Mouse (Mus musculus) retina, postnatal 7 days (tissue): ENCODE results near the gene Poln.

ENCODE experiments used
- DNase-seq: peaks from one replicate; pipeline ENCODE4 v3.0.0-alpha.2; 2012; ENCODE audit warnings: low read depth, low spot score

Poln gene

GRCm38 (mm10) chr5:34186961-34187391, 17.7 kb upstream of the Poln start:
- DNase-seq = no peak

DNA sequence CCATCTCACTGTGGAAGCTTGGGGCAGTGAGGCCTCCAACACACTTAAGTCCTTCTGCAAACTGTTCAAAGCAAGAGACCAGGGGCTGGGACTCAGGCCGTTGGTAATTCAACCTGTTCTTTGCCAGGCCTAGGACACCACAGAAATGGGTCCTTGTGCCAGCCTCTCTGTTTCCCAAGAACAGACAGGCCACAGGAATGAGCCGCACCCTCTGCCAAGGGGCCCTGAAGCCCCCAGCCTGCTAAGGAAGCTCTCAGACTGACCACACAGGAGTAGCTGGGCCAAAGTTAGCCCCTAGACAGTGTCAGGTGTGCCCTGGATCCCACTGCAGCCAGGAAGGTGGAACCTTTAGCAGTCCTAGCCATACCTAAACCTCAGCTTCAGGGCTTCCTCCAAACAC, 17.1 kb upstream of the Poln start:
- no peak for DNase-seq

DNA sequence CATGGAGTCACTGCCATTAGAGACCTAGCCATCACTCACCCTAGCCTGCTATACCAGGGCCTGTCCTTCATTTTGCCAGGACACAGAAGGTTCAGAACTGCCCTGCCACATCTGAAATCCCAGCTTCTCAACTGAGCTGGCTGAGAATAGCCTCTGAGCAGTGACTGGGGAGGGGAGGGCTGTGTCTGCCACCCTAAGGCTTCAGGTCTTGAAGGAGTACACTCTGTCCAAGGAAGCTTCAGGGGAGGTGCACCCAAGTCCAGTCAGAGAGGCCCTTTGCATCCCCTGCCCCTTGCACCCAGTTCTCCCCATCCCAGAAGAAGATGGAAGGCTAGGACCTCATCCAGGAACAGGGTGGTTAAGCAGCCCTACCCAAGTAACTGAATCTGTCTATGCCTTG, 16.5 kb upstream of the Poln start:
- no peak for DNase-seq

- DNase-seq = no peak
Observed at GRCm38 (mm10) chr5:34185051-34185580, 15.9 kb upstream of the Poln start.

DNA sequence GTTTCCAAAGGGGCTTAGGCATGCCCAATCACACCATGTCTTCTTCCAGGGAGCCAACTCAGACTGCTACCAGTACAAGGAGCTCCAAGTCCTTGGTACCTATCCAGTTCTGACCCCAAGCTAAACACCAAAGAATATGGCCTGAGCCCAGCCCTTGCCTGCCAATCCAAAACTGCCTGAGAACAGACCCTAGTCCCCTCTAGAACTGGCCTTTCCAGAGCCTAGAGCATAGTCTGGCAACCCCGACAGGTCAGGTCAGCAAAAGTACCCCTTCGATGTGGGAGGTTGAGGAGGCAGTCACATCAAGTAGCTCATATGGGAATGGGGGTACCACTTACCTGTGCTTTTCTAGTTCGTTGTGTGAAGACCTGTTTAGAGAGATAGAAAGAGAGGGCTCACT, 14.7 kb upstream of the Poln start:
- DNase-seq = no peak

GRCm38 (mm10) chr5:34183156-34183880, 14.1 kb upstream of the Poln start:
- DNase-seq = no peak

GRCm38 (mm10) chr5:34182486-34182885, 13.2 kb upstream of the Poln start:
- DNase-seq = no peak

- DNase-seq = no peak
Observed at GRCm38 (mm10) chr5:34177821-34178220, 8.6 kb upstream of the Poln start.

DNA sequence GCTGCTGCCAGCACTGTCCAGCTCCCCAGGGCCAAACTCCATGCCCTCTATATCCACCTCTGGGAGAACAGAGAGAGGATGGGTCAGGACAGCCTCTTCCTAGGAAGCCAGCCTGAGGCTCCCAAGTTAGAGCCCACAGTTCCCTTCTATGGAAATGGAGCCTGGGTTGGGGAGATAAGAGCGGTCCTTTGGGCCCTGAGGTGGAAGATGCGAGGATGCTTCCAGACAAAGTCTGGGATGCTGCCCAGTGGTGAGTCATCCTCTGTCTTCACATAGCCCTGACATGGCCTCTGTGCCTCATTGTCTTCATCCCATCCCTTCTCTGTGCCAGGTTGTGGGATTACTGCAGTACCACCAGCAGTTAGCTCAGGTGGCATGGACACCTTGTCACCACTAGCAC, 7.8 kb upstream of the Poln start:
- DNase-seq = no peak

GRCm38 (mm10) chr5:34176691-34177090, 7.4 kb upstream of the Poln start:
- DNase-seq = no peak

DNA sequence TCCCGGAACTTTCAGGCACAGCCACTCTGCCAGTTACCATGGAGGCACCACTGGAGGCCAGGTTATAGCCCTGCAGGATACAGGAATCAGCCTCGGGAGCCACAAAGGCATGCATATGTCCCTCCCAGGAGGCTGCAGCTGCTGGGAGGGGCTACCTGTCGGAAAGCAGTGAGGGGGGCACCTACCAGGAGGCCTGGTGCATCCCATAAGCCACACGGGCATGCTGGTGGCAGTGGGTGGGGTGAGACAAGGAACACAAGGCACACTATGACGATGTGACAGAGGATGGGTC, 6.1 kb upstream of the Poln start:
- DNase-seq = no peak

- no peak for DNase-seq
Observed at GRCm38 (mm10) chr5:34174550-34175402, 5.5 kb upstream of the Poln start.

GRCm38 (mm10) chr5:34174021-34174420, 4.8 kb upstream of the Poln start:
- DNase-seq = no peak

GRCm38 (mm10) chr5:34170726-34171125, 1.5 kb upstream of the Poln start:
- DNase-seq = no peak

GRCm38 (mm10) chr5:34169954-34170353, 706 bp upstream of the Poln start:
- DNase-seq = no peak

- no peak for DNase-seq
Observed at GRCm38 (mm10) chr5:34167857-34168256, 1.4 kb downstream of the Poln start.

GRCm38 (mm10) chr5:34165793-34166192, 3.5 kb downstream of the Poln start:
- DNase-seq = no peak

GRCm38 (mm10) chr5:34148476-34148875, 20.8 kb downstream of the Poln start:
- DNase-seq = no peak

GRCm38 (mm10) chr5:34147554-34147953, 21.7 kb downstream of the Poln start:
- no peak for DNase-seq

DNA sequence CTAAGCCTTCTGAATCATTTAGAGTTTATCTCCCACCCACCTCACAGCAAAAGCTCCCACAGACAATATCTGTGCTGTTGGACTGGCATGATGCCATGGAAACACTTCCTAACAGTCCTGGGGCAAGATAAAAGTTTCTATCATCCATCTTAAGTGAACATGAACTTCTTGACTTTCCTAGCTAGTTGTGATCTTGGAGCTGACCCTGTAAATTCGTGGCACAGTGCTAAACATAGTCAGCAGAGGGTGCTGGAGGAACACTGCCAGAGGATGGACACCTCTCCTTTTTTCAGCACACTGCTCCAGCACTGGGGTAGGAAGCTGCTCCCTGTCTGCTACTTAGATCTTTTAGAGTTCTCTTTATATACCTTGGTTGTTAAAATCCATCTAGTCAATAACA, 29.5 kb downstream of the Poln start:
- peak; percentile 3 for DNase-seq

DNA sequence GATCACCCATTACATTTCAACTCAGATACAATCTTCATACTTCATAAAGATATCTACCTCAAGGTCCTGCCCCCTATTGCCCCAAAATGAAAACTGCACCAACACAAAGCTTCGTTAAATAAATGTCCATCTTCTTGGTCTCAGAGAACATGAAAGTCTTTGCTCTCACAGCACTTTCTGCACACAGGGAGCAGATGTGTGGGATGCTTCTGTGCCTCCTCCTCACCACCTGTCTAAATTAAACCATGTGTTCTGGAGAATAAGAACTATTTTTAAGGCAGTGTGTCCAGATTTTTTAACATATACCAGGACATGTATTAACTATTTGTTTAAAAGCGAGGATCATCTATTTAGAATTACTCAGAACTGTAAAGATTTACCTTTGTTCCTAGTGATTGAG, 36.5 kb downstream of the Poln start:
- no peak for DNase-seq

GRCm38 (mm10) chr5:34124131-34124530, 45.1 kb downstream of the Poln start:
- DNase-seq = no peak
